Mouse (Mus musculus) large intestine, adult 2 months (tissue): ENCODE measurements around the gene Itm2b. TPM values are rescaled to one million over a fixed set of nuclear protein-coding genes. Genes with fewer than 3 reads are reported as not detected.

Experiments
- DNase-seq: peaks from one replicate; pipeline ENCODE4 v3.0.0-alpha.2; 2012; ENCODE audit warnings: low read depth, low spot score
- WGBS: fragments of 180-500 bp; shearing (Covaris S2); methylation state at CpG from one replicate; pipeline ENCODE4 v1.1.7; 2018; 5-methylcytosine and 5-hydroxymethylcytosine counted together
- polyA plus RNA-seq: library from polyadenylated mRNA; depleted of rRNA; stranded (reverse); fragments of >200 nt; gene quantifications from 2 replicates; pipeline ENCODE4 v1.2.3, GENCODE M21; 2012

The Itm2b gene
- polyA plus RNA-seq, 1 experiment = 734 TPM

GRCm38 (mm10) chr14:73398367-73398996 lies 13.4 kb upstream of the Itm2b start:
- WGBS = 74% methylated on average over 8 of the region's 8 CpGs
- no peak for DNase-seq

GRCm38 (mm10) chr14:73395750-73396149 lies 10.7 kb upstream of the Itm2b start:
- 86% methylated on average over 5 of the region's 5 CpGs for WGBS
- DNase-seq = no peak

- 27% methylated on average over 5 of the region's 5 CpGs for WGBS
- no peak for DNase-seq
Observed at GRCm38 (mm10) chr14:73394263-73395006, 9.3 kb upstream of the Itm2b start.

GRCm38 (mm10) chr14:73391457-73391856 lies 6.4 kb upstream of the Itm2b start:
- 32% methylated on average over 1 of the region's 1 CpGs for WGBS

GRCm38 (mm10) chr14:73390196-73390595 lies 5.1 kb upstream of the Itm2b start:
- DNase-seq = no peak
- WGBS = 86% methylated on average over 2 of the region's 2 CpGs

More at GRCm38 (mm10) chr14:73391457-73391856, 6.4 kb upstream of the Itm2b start:
- DNase-seq = no peak

GRCm38 (mm10) chr14:73389059-73389458 lies 4.0 kb upstream of the Itm2b start:
- WGBS = 54% methylated on average over 7 of the region's 7 CpGs

GRCm38 (mm10) chr14:73388546-73388945 lies 3.5 kb upstream of the Itm2b start:
- WGBS = 9% methylated on average over 7 of the region's 7 CpGs
- DNase-seq = no peak

More at GRCm38 (mm10) chr14:73389059-73389458, 4.0 kb upstream of the Itm2b start:
- DNase-seq = no peak

- no peak for DNase-seq
- WGBS = 79% methylated on average over 5 of the region's 5 CpGs
Observed at GRCm38 (mm10) chr14:73386493-73386892, 1.4 kb upstream of the Itm2b start.

GRCm38 (mm10) chr14:73385720-73386374 lies 758 bp upstream of the Itm2b start:
- WGBS = 82% methylated on average over 2 of the region's 2 CpGs
- DNase-seq = no peak

GRCm38 (mm10) chr14:73384546-73384912 lies 560 bp downstream of the Itm2b start:
- 1% methylated on average over 13 of the region's 13 CpGs for WGBS
- no peak for DNase-seq

GRCm38 (mm10) chr14:73383746-73384145 lies 1.3 kb downstream of the Itm2b start:
- no peak for DNase-seq
- 0% methylated on average over 2 of the region's 2 CpGs for WGBS

- DNase-seq = no peak
- WGBS = 26% methylated on average over 9 of the region's 9 CpGs
Observed at GRCm38 (mm10) chr14:73382699-73383098, 2.4 kb downstream of the Itm2b start.

- DNase-seq = no peak
- 57% methylated on average over 4 of the region's 4 CpGs for WGBS
Observed at GRCm38 (mm10) chr14:73381559-73381958, 3.5 kb downstream of the Itm2b start.

GRCm38 (mm10) chr14:73377804-73378203 lies 7.3 kb downstream of the Itm2b start:
- no peak for DNase-seq
- 74% methylated on average over 6 of the region's 6 CpGs for WGBS

GRCm38 (mm10) chr14:73376920-73377319 lies 8.2 kb downstream of the Itm2b start:
- WGBS = 69% methylated on average over 6 of the region's 6 CpGs
- no peak for DNase-seq

GRCm38 (mm10) chr14:73375903-73376302 lies 9.2 kb downstream of the Itm2b start:
- WGBS = 61% methylated on average over 8 of the region's 8 CpGs
- no peak for DNase-seq

GRCm38 (mm10) chr14:73375445-73375844 lies 9.6 kb downstream of the Itm2b start:
- DNase-seq = no peak
- 82% methylated on average over 8 of the region's 8 CpGs for WGBS

GRCm38 (mm10) chr14:73374315-73374890 lies 10.7 kb downstream of the Itm2b start:
- 12% methylated on average over 11 of the region's 11 CpGs for WGBS
- peak; percentile 73 for DNase-seq

GRCm38 (mm10) chr14:73373606-73374005 lies 11.5 kb downstream of the Itm2b start:
- no peak for DNase-seq
- WGBS = 38% methylated on average over 8 of the region's 8 CpGs

GRCm38 (mm10) chr14:73372990-73373389 lies 12.1 kb downstream of the Itm2b start:
- WGBS = 83% methylated on average over 4 of the region's 4 CpGs

More at GRCm38 (mm10) chr14:73372990-73373389, 12.1 kb downstream of the Itm2b start:
- no peak for DNase-seq
